Mouse (Mus musculus) effector memory CD4-positive, alpha-beta T cell, adult 5 months (primary cell): ENCODE data around the gene Clns1a. TPM values are rescaled to one million over a fixed set of nuclear protein-coding genes. Genes with fewer than 3 reads are reported as not detected.

Experiments used
- polyA plus RNA-seq: library from polyadenylated mRNA; unstranded; fragments of 100-300 nt; shearing (Covaris generic); gene quantifications from one replicate; pipeline ENCODE4 v1.2.1, GENCODE M21; 2017

The Clns1a gene
- polyA plus RNA-seq, result 65.7 TPM

DNA sequence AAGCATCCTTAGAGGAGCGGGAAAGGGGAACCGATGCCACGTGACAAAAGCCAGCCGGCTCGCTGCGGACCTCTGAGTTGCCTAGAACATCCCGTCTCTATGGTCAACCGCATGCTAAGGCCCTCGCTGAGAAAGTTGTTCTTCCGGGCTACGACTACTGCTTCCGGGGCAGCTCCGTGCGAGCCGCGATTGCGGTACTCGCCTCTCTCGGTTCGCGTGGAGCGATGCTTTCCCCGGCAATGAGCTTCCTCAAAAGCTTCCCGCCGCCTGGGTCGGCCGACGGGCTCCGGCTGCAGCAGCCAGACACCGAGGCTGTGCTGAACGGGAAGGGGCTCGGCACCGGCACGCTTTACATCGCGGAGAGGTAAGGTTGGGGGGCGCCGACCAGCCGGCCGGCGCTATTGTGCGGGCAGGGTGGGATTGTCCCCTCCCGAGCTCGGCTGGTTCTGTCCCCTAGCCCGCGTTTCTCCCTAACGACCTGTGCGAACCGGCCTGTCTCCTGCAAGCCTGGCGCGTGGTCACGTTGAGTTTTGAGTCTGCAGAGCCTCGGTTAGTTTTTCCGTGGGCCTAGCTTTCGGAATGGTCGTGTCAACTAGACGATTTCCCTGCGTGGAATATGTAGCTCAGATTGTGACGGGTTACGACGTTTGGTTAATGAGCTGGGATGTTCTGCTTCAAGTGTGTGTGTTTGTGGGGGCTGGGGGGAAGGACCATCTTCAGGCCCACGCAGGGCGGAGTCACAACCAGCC is at the start of gene Clns1a:
Gene Clns1a, plus strand, starts transcription at position 129 of the 749 bp plus-strand sequence.

DNA sequence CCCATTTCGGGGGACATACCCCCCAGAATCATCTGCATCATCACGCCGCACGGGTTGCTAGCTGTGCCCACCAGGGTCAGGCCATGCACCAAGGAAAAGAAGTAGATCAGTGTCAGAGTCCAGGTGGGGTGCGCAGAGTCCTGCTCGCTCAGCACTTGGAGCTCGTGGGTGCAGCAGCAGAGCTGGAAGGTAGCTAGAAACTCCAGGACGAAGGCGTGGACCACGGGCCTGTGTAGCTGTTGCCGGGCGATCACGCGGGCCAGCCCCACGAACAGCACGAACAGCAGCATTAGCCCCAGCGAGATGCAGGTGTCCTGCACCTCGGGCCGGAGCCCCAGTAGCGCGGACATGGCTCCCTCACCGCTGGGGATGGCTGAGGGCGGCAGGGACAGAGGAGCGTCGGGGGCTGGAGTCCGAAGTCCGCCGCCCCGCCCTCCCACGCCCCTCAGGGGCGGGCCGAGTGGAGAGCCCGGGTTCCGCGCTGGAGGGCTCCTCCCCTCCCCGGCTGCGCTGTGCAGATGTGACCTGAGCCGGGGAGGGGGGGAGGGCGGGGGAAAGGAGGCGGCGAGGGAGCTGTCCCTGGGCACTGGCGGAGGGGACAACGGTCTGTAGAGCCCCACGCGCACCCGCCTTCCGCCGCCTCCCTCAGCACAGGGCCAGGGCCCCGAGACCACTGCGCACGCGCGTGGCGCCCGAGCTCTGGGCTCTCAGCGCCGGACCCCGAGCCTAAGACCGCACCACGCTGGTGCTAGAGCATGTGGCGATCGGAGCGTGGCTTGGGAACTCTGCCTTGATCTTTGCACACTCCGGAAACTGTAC is 41.4 kb downstream of the Clns1a start, which contains the start of gene Aqp11:
Gene Aqp11, minus strand, starts transcription at position 652 of the 819 bp plus-strand sequence.

Other genes starting within 250 kb of the Clns1a start
- gene Kctd14, start 245.3 kb upstream of the Clns1a start, polyA plus RNA-seq, result not detected
- gene Ints4, start 215.7 kb upstream of the Clns1a start, polyA plus RNA-seq, result 33.5 TPM
- gene Aamdc, start 117.1 kb upstream of the Clns1a start, polyA plus RNA-seq, result 22.7 TPM
- gene Rsf1, start 116.7 kb upstream of the Clns1a start, polyA plus RNA-seq, result 57.7 TPM
- 0.56 TPM for gene Aqp11, start 41.7 kb downstream of the Clns1a start, polyA plus RNA-seq
- gene Pak1, start 91.9 kb downstream of the Clns1a start, polyA plus RNA-seq, result 10.1 TPM
- not detected for gene Gdpd4, start 223.3 kb downstream of the Clns1a start, polyA plus RNA-seq